Mouse (Mus musculus) frontal cortex, postnatal 14 days (tissue): ENCODE measurements around the gene Hoxa11.
A peak's percentile ranks its signal among the peaks of the same experiment; 100 is the strongest.

ENCODE experiments used
- DNase-seq, 2 experiments: peaks; one replicate each; pipeline ENCODE4 v3.0.0; 2022; ENCODE audit warnings: low spot score in 2 of 2

Hoxa11 gene

DNA sequence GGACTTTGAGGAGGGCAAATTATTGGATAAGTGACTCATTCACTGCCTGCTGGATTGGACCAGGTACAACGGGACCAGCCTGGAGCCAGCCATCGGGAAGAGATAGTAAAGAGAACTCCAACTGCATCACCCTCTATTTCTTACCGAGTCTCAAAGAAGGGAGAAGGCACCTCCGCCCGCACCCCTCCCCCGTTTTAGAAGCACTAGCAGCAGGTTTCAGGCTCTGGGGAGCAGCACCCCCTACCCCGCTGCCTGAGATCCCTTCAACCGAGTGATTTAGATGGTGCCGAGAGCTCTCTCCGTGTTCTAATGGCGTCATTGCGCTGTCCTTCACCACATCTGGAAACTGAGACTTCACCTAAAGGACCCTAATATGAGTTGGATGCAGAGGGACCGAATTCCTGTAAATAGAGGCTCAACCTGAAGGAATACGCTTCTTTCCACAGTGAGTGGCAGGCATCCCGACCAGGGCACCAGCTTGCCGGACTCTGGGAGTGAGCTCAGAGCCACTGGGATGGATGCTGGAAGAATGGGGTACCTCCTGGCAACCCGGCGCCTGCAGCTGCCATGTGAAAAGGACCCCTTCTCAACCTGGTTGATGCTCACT is 19.8 kb upstream of the Hoxa11 start:
- no peak for DNase-seq

DNA sequence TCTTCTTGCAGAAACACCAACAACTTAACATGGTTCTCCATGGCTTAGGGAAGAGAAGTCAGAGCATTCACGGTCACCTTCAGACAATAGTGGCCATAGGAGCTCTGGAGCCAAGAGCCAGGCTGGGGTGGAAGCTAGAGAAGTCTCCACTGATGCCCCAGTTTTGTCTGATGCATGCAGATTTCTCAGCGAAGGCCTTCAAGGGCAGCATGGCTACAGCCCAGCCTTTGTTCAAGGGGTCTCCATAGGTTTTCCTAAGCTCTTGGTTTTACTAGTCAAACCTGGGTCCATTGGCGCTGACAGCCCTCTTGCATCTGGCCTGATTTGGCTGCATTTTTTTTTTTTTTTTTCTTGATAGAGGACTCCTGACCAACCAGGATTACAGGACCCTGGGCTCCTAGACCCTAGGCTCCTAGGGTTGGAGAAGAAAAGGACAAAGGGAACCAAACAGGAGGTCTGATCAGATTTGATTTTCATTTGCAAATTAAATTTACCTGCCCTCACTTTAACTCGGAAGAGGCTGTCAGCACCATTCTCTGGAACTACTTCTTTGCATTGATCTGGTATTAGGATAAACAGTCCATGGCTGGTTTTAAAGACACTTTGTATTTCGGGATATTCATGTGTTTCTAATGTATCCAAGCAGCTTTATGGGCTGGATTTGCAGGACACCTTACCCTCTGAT is 18.6 kb upstream of the Hoxa11 start:
- DNase-seq = no peak

- no peak for DNase-seq
These were observed 17.6 kb upstream of the Hoxa11 start for GRCm38 (mm10) chr6:52263321-52263585.

GRCm38 (mm10) chr6:52262463-52263320 is 17.1 kb upstream of the Hoxa11 start:
- DNase-seq = no peak

DNA sequence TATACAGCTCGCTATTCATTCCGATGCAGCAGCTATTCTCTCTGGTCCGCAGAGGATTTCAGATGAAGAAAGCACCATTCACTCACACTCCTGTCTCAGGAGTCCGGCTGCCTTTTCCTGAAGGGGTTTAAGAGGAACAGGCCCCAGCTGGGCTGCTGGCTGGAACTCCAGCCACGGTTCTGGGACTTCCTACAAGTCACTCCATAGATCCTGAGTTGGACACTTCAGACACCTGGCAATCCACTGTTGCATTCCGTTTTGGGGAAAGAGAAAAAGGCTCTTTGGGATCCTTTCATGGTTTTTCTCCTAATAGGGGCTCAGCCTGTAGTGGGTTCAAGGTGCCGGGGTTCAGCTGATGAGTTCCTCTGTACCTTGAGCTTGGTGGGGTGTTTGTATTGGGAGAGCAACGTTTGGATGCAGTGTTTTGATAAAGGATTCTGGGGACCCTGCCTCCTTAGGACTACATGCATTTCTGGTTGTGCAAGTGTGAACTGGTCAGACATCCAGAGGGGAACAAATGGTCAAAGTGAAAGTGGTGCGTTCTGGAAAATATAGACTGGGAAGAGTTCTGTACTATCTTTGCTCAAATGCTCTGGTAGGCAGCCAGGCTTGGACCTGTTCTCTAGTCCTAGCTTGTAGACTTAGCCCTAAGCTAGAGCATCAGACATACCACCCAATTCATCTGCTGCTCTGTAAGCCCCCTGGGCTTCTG is 16.3 kb upstream of the Hoxa11 start:
- DNase-seq = no peak

GRCm38 (mm10) chr6:52260654-52261575 is 15.3 kb upstream of the Hoxa11 start, which contains the start of gene Hoxa13:
TSS of gene Hoxa13 (minus strand) at chr6:52260880.
- no peak for DNase-seq

DNA sequence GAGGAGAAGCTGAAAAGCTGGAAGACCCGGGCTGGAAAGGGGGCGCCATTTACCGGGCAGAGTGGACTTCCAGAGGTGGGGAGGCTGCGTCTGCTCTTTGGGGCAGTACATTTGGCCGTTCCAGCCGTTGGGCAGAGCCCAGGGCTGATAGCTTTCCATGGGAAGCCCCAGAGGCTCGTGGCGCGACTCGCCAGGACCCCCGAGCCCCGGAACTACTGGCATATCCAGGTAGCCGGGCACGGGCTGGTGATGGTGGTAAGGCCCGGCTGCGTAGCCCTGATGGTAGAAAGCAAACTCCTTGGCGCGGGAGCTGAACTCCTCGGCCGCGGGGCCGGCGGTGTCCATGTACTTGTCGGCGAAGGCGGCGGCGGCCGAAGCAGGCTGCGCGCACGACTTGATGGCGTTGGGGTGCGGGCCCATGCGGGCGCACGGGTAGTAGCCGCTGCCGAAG is 14.2 kb upstream of the Hoxa11 start:
- DNase-seq = no peak

DNA sequence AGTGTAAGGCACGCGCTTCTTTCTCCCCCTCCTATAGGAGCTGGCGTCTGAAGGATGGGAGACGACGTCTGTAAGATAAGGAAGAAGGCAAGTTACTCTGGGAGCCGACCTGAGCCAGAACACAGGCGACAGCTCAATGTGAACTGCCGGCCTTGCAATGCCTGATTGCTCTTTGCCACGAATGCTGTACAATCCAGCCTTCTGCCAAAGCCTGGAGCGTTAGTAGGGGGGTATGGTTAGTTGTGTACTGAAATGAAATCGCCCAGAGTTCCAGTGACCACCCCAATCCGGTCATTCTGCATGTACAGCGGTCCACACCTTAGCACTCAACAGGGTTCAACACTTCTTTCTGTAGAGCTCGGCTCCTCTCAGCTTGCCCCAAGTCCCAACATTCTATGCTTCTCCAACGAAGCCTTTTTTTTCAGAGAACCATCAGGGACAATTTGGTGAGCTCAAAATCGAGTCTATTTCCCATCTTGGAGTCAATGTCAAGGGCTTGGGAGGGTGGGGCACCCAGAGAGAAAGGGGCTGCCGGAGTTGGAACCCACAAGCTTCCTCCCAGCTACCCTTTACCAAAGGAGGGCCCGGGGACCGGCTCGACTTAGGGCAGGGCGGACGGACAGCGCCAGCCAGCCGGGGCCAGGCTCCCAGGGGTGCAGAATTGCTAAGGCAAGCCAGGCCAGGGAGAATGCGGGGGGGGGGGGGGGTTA is 13.6 kb upstream of the Hoxa11 start:
- no peak for DNase-seq

GRCm38 (mm10) chr6:52256956-52257355 is 11.3 kb upstream of the Hoxa11 start:
- DNase-seq = peak in 1 of 2 experiments; percentile 57

GRCm38 (mm10) chr6:52253511-52254500 is 8.2 kb upstream of the Hoxa11 start:
- no peak for DNase-seq

- no peak for DNase-seq
These were observed 7.3 kb upstream of the Hoxa11 start for GRCm38 (mm10) chr6:52252775-52253376.

DNA sequence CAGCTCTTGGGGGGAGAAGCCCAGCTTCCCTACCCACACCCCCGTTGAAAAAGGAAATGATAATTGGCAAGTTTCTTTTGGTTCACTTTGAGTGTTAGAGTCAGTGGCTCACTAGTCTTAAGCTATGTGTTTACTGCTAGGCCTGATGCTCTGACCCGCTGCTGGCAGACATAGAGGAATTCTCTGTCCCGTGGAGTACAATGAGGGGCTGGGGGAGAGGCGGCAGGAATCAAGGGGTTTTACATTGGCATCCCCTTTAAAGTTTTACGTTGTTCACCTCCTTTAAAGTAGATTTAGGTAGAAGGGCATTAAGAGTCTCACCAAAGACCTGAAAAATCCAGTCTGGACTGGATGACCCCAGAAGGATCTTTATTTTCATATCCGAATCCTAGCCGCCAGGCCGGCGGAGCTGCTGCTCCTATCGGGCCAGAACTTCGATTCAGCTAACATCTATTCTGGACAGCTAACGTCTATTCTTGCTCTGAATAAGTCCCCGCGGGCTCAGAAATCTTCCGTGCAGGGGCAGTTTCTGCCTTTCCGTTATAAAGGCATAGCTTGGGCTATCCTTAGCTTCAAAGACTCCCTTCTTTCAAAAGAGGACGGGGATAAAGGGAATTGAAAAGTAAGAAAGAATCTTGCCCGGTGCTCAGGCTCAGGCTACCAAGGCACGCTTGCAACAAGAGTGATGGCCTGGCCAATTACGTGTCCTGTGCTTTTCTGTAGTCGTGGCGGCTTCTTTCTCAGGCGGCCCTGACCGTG is 6.6 kb upstream of the Hoxa11 start:
- DNase-seq = no peak

GRCm38 (mm10) chr6:52251177-52251879 is 5.7 kb upstream of the Hoxa11 start:
- no peak for DNase-seq

DNA sequence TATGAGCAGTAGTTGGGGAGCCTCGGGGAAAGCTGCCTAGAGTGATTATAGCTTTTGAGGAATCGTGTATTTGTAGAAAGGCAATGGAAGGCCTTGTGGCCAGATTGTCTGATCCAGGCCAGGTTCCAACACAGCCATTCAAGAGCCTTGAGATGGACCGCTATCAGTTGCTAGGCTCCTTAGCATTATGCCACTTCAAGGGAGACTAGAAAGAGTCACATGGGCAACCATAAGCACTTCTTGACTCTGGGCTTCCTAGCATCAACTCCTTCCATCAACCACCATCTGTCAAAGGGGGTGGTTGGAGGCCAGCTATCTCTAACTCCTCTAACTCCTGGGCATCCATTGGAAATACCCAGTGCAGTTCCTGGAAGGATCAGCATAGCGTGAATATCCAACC is 4.2 kb upstream of the Hoxa11 start:
- DNase-seq = no peak

GRCm38 (mm10) chr6:52249415-52249738 is 3.8 kb upstream of the Hoxa11 start:
- no peak for DNase-seq

- no peak for DNase-seq
These were observed 3.2 kb upstream of the Hoxa11 start for GRCm38 (mm10) chr6:52248638-52249414.
